Mouse (Mus musculus): Measurements from ENCODE around the gene Ttll11. TPM values are rescaled to one million over a fixed set of nuclear protein-coding genes. Genes with fewer than 3 reads are reported as not detected.

Gene Ttll11
- polyA plus RNA-seq, 2 experiments, result 1.2 to 2.5 TPM

GRCm38 (mm10) chr2:35897125-35897524 is 82.6 kb downstream of the Ttll11 start:
- H3K9ac ChIP-seq (ENCODE audit: low read depth, low read length, severe bottlenecking), result no peak overlapping the region
- WGBS, result 86% methylated on average over 2 of the region's 2 CpGs
- no peaks in the 10 kb centered on the region for H3K4me1 ChIP-seq (ENCODE audit: control insufficient read depth, insufficient read depth, low read length)
- H3K4me2 ChIP-seq (replicated peaks; ENCODE audit: low read depth, low read length, severe bottlenecking), result no peak overlapping the region
- H3K36me3 ChIP-seq (ENCODE audit: control insufficient read depth, insufficient read depth, low read length), result no peaks in the 10 kb centered on the region
- H3K9me3 ChIP-seq (ENCODE audit: control insufficient read depth, low read length), result no peaks in the 10 kb centered on the region
- no peaks in the 10 kb centered on the region for H3K27me3 ChIP-seq (ENCODE audit: control insufficient read depth, insufficient read depth, low read length)
- no peak for TF ChIP-seq POLR2A (IDR thresholded peaks at IDR 0.05; ENCODE audit: borderline replicate concordance, extremely low read depth, insufficient read depth, insufficient read length)
- DNase-seq (ENCODE audit: low spot score), result no peak
- no peak for ATAC-seq (ENCODE audit: low FRiP score, low read depth)
- H3K4me3 ChIP-seq (replicated peaks; ENCODE audit: low read length), result no peak overlapping the region
- H3K27ac ChIP-seq (replicated peaks; ENCODE audit: low read depth, low read length), result no peak overlapping the region

GRCm38 (mm10) chr2:35894512-35894911 is 85.2 kb downstream of the Ttll11 start:
- H3K27me3 ChIP-seq (ENCODE audit: control insufficient read depth, insufficient read depth, low read length), result no peaks in the 10 kb centered on the region
- no peaks in the 10 kb centered on the region for H3K36me3 ChIP-seq (ENCODE audit: control insufficient read depth, insufficient read depth, low read length)
- no peak overlapping the region for H3K4me2 ChIP-seq (replicated peaks; ENCODE audit: low read depth, low read length, severe bottlenecking)
- no peak for TF ChIP-seq POLR2A (IDR thresholded peaks at IDR 0.05; ENCODE audit: borderline replicate concordance, extremely low read depth, insufficient read depth, insufficient read length)
- H3K4me3 ChIP-seq (replicated peaks; ENCODE audit: low read length), result no peak overlapping the region
- ATAC-seq (ENCODE audit: low FRiP score, low read depth) (no peak), DNase-seq (ENCODE audit: low spot score) (no peak)
- no peaks in the 10 kb centered on the region for H3K9me3 ChIP-seq (ENCODE audit: control insufficient read depth, low read length)
- H3K27ac ChIP-seq (replicated peaks; ENCODE audit: low read depth, low read length), result no peak overlapping the region
- 89% methylated on average over 2 of the region's 2 CpGs for WGBS
- H3K4me1 ChIP-seq (ENCODE audit: control insufficient read depth, insufficient read depth, low read length), result no peaks in the 10 kb centered on the region
- H3K9ac ChIP-seq (ENCODE audit: low read depth, low read length, severe bottlenecking), result no peak overlapping the region

- WGBS, result 70% methylated on average over 3 of the region's 3 CpGs
- no peaks in the 10 kb centered on the region for H3K4me1 ChIP-seq (ENCODE audit: control insufficient read depth, insufficient read depth, low read length)
- no peak overlapping the region for H3K9ac ChIP-seq (ENCODE audit: low read depth, low read length, severe bottlenecking)
- no peak for DNase-seq (ENCODE audit: low spot score)
- H3K36me3 ChIP-seq (ENCODE audit: control insufficient read depth, insufficient read depth, low read length), result no peaks in the 10 kb centered on the region
- no peaks in the 10 kb centered on the region for H3K9me3 ChIP-seq (ENCODE audit: control insufficient read depth, low read length)
- no peak overlapping the region for H3K4me2 ChIP-seq (replicated peaks; ENCODE audit: low read depth, low read length, severe bottlenecking)
- no peak for TF ChIP-seq POLR2A (IDR thresholded peaks at IDR 0.05; ENCODE audit: borderline replicate concordance, extremely low read depth, insufficient read depth, insufficient read length)
- no peaks in the 10 kb centered on the region for H3K27me3 ChIP-seq (ENCODE audit: control insufficient read depth, insufficient read depth, low read length)
- H3K4me3 ChIP-seq (replicated peaks; ENCODE audit: low read length), result no peak overlapping the region
- no peak for ATAC-seq (ENCODE audit: low FRiP score, low read depth)
- no peak overlapping the region for H3K27ac ChIP-seq (replicated peaks; ENCODE audit: low read depth, low read length)
Observed at GRCm38 (mm10) chr2:35890635-35891034, 89.1 kb downstream of the Ttll11 start.

DNA sequence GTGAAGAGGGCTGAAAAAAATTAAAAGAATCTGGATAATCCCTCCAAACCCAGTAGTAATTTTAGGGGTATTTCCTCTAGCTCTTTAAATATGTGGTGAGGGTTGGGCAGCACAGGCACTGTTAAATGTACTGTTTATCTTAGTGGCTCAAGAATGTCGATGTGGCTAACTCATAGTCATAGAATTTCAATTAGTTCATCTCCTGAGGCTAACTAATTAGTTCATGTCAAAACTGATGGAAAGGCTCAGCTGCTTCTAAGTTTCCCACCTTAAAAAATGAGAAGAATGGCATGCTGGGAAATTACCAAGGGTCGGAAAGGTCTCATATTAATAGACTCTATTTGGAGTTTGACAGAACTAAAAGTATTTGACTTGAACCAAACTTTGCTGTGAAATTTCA is 89.9 kb downstream of the Ttll11 start:
- no peak for DNase-seq (ENCODE audit: low spot score)
- no peaks in the 10 kb centered on the region; the same call in 1 of the 2 replicates for H3K4me1 ChIP-seq (ENCODE audit: control insufficient read depth, insufficient read depth, low read length)
- TF ChIP-seq POLR2A (IDR thresholded peaks at IDR 0.05; ENCODE audit: borderline replicate concordance, extremely low read depth, insufficient read depth, insufficient read length), result no peak
- no peak overlapping the region for H3K4me3 ChIP-seq (replicated peaks; ENCODE audit: low read length)
- H3K27me3 ChIP-seq (ENCODE audit: control insufficient read depth, insufficient read depth, low read length), result no peaks in the 10 kb centered on the region
- no peaks in the 10 kb centered on the region for H3K9me3 ChIP-seq (ENCODE audit: control insufficient read depth, low read length)
- H3K27ac ChIP-seq (replicated peaks; ENCODE audit: low read depth, low read length), result no peak overlapping the region
- no peaks in the 10 kb centered on the region for H3K36me3 ChIP-seq (ENCODE audit: control insufficient read depth, insufficient read depth, low read length)
- 46% methylated on average over 2 of the region's 2 CpGs for WGBS
- H3K9ac ChIP-seq (ENCODE audit: low read depth, low read length, severe bottlenecking), result no peak overlapping the region
- ATAC-seq (ENCODE audit: low FRiP score, low read depth), result no peak
- no peak overlapping the region for H3K4me2 ChIP-seq (replicated peaks; ENCODE audit: low read depth, low read length, severe bottlenecking)

GRCm38 (mm10) chr2:35884296-35884695 is 95.4 kb downstream of the Ttll11 start:
- no peak for TF ChIP-seq POLR2A (IDR thresholded peaks at IDR 0.05; ENCODE audit: borderline replicate concordance, extremely low read depth, insufficient read depth, insufficient read length)
- Histone ChIP-seq H3K9me3 (ENCODE audit: control insufficient read depth, low read length) (no peaks in the 10 kb centered on the region), H3K27me3 (ENCODE audit: control insufficient read depth, insufficient read depth, low read length) (no peaks in the 10 kb centered on the region), H3K9ac (ENCODE audit: low read depth, low read length, severe bottlenecking) (no peak overlapping the region), H3K4me2 (replicated peaks; ENCODE audit: low read depth, low read length, severe bottlenecking) (no peak overlapping the region), H3K27ac (replicated peaks; ENCODE audit: low read depth, low read length) (no peak overlapping the region), H3K4me1 (ENCODE audit: control insufficient read depth, insufficient read depth, low read length) (peaks cover 13% of the 10 kb centered on the region), H3K4me3 (replicated peaks; ENCODE audit: low read length) (no peak overlapping the region), H3K36me3 (ENCODE audit: control insufficient read depth, insufficient read depth, low read length) (no peaks in the 10 kb centered on the region)
- WGBS, result 26% methylated on average over 7 of the region's 7 CpGs
- no peak for ATAC-seq (ENCODE audit: low FRiP score, low read depth)
- DNase-seq (ENCODE audit: low spot score), result no peak
